ENCODE assay signal across 9 mouse cellular contexts in genomic region chr17:43206701-43207470, GRCm38 (mm10).
"Had no signal": no experiment of that assay in that cellular context is flagged by ENCODE, and none has a peak within 500 bp of the region (broad histone marks: within the 10 kb centered on the region; RNA-seq: fewer than 3 reads in every experiment).

No protein-coding gene starts in this region.

- H3K27me3 ChIP-seq: limb, embryonic 12.5 days; midbrain, embryonic 13.5 days had no signal

- DNase-seq: liver; lung, adult 2 months; lung, postnatal 36 days; right cerebral cortex, postnatal 14 days had no signal

- H3K4me2 ChIP-seq: limb, embryonic 12.5 days; midbrain, embryonic 13.5 days had no signal

- ATAC-seq: intestine, embryonic 16.5 days; lung, postnatal 0 days; midbrain, embryonic 13.5 days had no signal

- H3K9me3 ChIP-seq: limb, embryonic 12.5 days; midbrain, embryonic 13.5 days had no signal

- H3K4me3 ChIP-seq: limb, embryonic 12.5 days; midbrain, embryonic 13.5 days had no signal

- H3K4me1 ChIP-seq: limb, embryonic 12.5 days; midbrain, embryonic 13.5 days had no signal

- H3K9ac ChIP-seq: limb, embryonic 12.5 days; liver, embryonic 14.5 days; midbrain, embryonic 13.5 days had no signal

- H3K36me3 ChIP-seq: limb, embryonic 12.5 days; midbrain, embryonic 13.5 days had no signal

- H3K27ac ChIP-seq: limb, embryonic 12.5 days; liver, embryonic 14.5 days; midbrain, embryonic 13.5 days had no signal
